In genomic region chr6:53881235-53881606, GRCm38 (mm10) we compare ENCODE assay signal across 9 mouse cellular contexts.
DNase-seq lines count a peak whose midpoint lies in the region; ATAC-seq and TF ChIP-seq lines count a peak whose summit lies in the region.
"Had no signal": no experiment of that assay in that cellular context is flagged by ENCODE, and none has a peak within 500 bp of the region (broad histone marks: within the 10 kb centered on the region; RNA-seq: fewer than 3 reads in every experiment).

No protein-coding gene starts in this region.

- no peak for DNase-seq in cerebellum, adult 2 months
- no peak for DNase-seq in cerebellum, adult 11 months
- no peak for DNase-seq in lung, postnatal 0 days (ENCODE audit: low spot score)
- no peak for DNase-seq in lung, postnatal 4 days
- DNase-seq in yolk sac, embryonic 10.5 days (ENCODE audit: low spot score): no peak
- no peak for DNase-seq in spleen, adult 12 weeks (ENCODE audit: low spot score)
- DNase-seq in natural killer cell, adult 2 months (ENCODE audit: low spot score in 2 of 2): no peak

- H3K27ac ChIP-seq in cerebellum, adult 2 months (ENCODE audit: insufficient read depth, low read length): peak overlapping the region; percentile 55; the same call in 1 of the 2 replicates
- H3K27ac ChIP-seq in lung, postnatal 0 days (ENCODE audit: low read length): peak overlapping the region; percentile 34; the same call in 1 of the 2 replicates
- H3K27ac ChIP-seq in limb, embryonic 15.5 days: peak overlapping the region; percentile 18; the same call in 1 of the 2 replicates

- ATAC-seq in lung, postnatal 0 days: no peak
- ATAC-seq in limb, embryonic 15.5 days (ENCODE audit: insufficient number of reproducible peaks, low FRiP score, low TSS enrichment, low read depth): no peak
- ATAC-seq: activated CD4-positive, CD25-positive, alpha-beta regulatory T cell, adult 4 months had no signal

- 23% methylated on average over 5 of the region's 5 CpGs for WGBS in cerebellum, adult 2 months
- 37% methylated on average over 5 of the region's 5 CpGs for WGBS in lung, postnatal 0 days
- 29% methylated on average over 5 of the region's 5 CpGs for WGBS in limb, embryonic 15.5 days

- peak overlapping the region; percentile 39 for H3K4me2 ChIP-seq in lung, postnatal 0 days (replicated peaks; ENCODE audit: low read depth, low read length)
- H3K4me2 ChIP-seq in limb, embryonic 15.5 days: peak overlapping the region; percentile 5; the same call in 1 of the 2 replicates

- TF ChIP-seq POLR2A in cerebellum, adult 2 months (IDR thresholded peaks at IDR 0.05; ENCODE audit: borderline replicate concordance, insufficient read depth, low read length): no peak

- H3K36me3 ChIP-seq in lung, postnatal 0 days (ENCODE audit: insufficient read depth, low read length): no peaks in the 10 kb centered on the region
- H3K36me3 ChIP-seq in limb, embryonic 15.5 days: no peaks in the 10 kb centered on the region

- no peaks in the 10 kb centered on the region for H3K4me1 ChIP-seq in cerebellum, adult 2 months (ENCODE audit: control insufficient read depth, insufficient read depth, low read length)
- H3K4me1 ChIP-seq in lung, postnatal 0 days (ENCODE audit: insufficient read depth, low read depth, low read length): 0 out of 2 replicates have a peak, but pooled peaks cover 3% of the 10 kb centered on the region
- peaks cover 26% of the 10 kb centered on the region for H3K4me1 ChIP-seq in limb, embryonic 15.5 days

- no peaks in the 10 kb centered on the region for H3K9me3 ChIP-seq in lung, postnatal 0 days (ENCODE audit: low read length)
- H3K9me3 ChIP-seq in limb, embryonic 15.5 days: no peaks in the 10 kb centered on the region

- TF ChIP-seq CTCF in cerebellum, adult 2 months (IDR thresholded peaks at IDR 0.05; ENCODE audit: borderline replicate concordance, insufficient read depth, low read depth, low read length): no peak
- no peak for TF ChIP-seq CTCF in lung, postnatal 0 days (IDR thresholded peaks at IDR 0.05)

- H3K9ac ChIP-seq in lung, postnatal 0 days (replicated peaks; ENCODE audit: low read depth): no peak overlapping the region
- H3K9ac ChIP-seq in limb, embryonic 15.5 days: no peak overlapping the region

- TF ChIP-seq EP300 in lung, postnatal 0 days (IDR thresholded peaks at IDR 0.05): no peak

- peak overlapping the region; percentile 67 for H3K4me3 ChIP-seq in cerebellum, adult 2 months (replicated peaks; ENCODE audit: insufficient read depth, low read depth, low read length)
- no peak overlapping the region for H3K4me3 ChIP-seq in lung, postnatal 0 days (ENCODE audit: low read depth, low read length)
- no peak overlapping the region for H3K4me3 ChIP-seq in limb, embryonic 15.5 days

- H3K27me3 ChIP-seq in cerebellum, adult 2 months (ENCODE audit: control insufficient read depth, insufficient read depth, low read length): no peaks in the 10 kb centered on the region
- H3K27me3 ChIP-seq in lung, postnatal 0 days (replicated peaks; ENCODE audit: insufficient read depth, low read length): no peaks in the 10 kb centered on the region
- H3K27me3 ChIP-seq in limb, embryonic 15.5 days: no peaks in the 10 kb centered on the region
